Mouse (Mus musculus) E14TG2a.4 (cell line): ENCODE data around the gene Mctp1.

Source experiments
- CTCF ChIP-seq: conservative IDR thresholded peaks from 2 replicates; pipeline ENCODE4 v1.5.1; 2014; ENCODE audit warnings: low read length
- NANOG ChIP-seq: IDR thresholded peaks from 2 replicates; pipeline ENCODE4 v1.6.1; 2014; ENCODE audit warnings: borderline replicate concordance, low read length, mixed read lengths

DNA sequence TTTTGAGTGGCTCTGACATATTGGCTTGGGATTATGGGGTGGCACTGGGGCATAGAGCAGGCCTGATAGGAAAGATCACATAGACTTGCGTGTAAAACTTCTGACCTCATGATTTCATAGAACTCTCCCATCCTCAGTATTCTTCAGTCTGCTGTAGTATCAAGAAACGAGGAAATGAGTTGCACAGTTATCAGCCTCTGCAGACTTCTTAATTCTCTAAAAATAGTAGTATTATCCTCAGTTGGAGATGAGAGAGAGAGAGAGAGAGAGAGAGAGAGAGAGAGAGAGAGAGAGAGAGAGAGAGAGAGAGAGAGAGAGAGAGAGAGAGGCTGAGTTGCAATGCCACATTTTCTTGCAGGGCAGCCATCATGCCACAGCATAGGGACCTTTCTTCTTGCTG lies 45.6 kb downstream of the Mctp1 start:
- TF ChIP-seq CTCF (no peak), NANOG (no peak)
